Mouse (Mus musculus): ENCODE results near the gene E2f6. TPM values are rescaled to one million over a fixed set of nuclear protein-coding genes. Genes with fewer than 3 reads are reported as not detected.

Gene E2f6
- total RNA-seq, 1 experiment from 2014 or later, result 39.1 TPM

DNA sequence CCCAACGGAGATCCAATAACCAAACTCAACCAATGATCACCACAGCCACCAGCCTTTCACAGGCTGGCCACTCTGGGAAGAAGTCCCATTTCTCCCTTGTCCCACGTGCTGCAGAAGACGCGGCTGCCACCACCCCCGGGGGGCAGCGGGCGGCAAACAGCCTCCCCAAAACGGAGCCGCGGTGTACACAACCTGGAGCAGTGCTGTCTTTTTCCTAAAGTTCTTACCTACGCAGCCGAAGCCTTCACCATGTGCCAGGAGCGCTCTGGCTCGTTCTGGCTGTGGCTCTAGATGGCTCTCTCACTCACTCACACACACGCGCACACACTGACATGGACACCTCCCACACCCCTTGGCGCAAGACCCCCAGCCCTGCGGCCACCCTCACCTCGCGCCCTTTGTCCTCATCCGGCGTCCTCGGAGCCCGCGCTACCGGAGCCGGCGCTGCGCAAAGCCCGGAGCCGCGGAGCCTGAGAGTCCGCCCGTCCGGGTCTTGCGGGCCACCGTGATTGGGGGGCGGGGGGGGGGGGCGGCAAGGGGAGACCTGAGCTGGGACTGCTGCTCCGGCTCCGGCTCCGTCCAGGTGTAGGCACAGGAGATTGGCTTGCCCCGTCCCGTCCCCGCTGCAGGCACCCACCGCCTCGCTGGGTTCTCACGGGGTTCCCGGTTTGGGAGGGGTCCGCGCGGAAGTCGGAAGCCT is 10.4 kb upstream of the E2f6 start, which contains the start of gene Greb1:
TSS of gene Greb1 (minus strand) at position 628 of the 700 bp plus-strand sequence.
- peak; percentile 52 for DNase-seq

DNA sequence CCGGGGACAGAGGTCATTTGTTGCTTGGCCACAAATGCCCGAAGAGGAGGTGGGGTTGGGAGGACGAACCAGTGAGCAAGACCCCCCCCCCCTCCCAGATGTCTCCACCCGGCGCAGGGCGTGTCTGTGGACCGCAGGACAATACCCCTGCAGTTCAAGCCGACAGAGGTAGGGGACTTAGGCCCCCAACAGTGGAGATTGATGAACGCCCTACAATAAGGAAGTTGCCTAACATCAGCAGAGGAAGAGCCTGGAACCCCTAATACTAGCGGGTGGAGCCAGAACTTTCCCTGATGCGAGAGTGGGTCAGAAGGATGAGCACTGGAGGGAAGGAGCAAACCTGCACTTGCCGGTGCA is 9.8 kb upstream of the E2f6 start:
- no peak for DNase-seq

DNA sequence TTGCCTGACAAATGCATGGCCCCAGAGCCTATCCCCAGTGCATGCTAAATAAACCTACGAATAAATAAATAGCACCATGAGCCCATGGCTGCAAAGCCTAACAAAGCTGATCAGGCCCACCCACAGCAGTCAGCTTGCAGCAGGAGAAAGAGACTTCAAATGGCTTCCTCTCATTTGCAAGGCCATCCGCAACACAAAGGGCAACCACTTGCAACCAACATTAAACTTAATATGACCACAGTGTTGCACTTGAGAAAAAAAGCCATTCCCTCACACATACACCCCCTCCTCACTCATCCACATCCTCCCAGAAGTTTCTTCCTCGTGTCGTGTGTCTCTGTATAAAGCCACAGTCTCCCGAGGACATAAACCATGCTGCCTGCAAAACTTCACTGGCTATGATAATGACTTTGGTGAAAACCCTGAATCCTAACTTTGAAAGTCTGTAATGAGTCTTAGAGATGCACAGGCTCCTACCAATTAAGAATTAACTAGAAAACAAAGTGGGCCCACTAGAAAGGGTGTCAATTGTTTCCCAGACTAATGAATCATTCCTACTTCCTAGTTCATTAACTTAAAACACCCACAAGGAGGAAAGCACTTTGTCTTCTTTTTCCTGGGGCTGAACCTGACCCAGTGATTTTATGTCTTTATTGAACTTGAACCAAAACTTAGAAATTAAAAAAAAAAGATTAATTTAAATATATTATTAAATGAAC is 7.4 kb upstream of the E2f6 start:
- DNase-seq, result no peak

DNA sequence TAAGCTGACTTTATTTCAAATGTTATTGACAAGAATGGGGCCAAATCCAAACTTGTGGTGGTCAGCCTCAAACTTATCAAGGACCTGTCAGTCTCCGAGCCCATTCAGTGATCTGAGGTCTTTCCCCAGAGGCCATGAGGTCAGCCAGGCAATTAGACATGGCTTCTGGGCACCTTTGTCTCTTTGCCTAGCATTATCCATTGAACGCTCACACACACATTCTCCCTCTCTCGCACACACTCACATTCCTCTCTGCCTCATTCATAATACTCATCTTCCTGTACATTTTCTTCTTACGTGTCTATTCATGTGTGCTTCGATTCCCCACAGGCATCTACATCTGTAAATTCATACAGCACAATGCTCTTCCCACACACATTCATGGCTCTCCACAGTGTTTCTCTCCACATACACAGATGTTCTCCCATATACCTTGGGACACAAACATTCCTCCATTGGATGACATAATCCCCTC is 6.8 kb upstream of the E2f6 start:
- no peak for DNase-seq

DNA sequence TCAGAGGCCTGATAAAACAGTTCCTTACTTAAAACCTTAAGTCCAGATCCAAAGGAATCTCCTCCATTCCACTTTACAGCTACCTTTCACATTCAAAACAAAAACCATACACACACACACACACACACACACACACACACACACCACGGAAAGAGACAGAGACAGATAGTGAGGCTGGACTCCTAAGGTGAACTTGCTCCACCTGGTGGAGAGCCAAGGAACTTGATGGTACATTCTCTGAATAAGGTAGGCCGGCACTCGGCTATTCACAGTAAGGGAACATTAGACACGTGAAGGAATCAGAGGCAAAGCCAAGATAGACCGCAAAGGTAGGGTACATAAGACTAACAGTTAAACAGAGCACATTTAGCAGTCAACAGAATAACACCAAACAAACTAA is 5.3 kb upstream of the E2f6 start:
- peak; percentile 79 for DNase-seq

DNA sequence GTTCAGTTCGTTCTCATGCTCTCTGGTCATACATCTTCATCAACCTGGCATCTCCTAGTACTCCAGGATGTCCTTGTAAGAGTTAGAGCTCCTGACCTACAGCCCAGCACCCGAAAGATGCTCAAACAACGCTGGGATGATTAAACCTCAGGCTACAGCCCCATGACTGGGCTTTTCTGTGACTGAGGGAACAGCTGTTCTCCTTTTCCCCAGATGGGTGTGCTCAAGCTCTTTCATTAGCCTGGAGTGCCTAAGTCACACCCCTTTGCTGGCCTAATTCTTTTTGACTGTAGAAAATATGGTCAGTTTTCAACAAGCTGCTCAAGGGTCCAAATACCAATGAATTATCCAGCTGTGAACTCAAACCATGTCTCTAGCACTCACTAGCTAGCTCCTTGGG is 2.7 kb upstream of the E2f6 start:
- no peak for DNase-seq

DNA sequence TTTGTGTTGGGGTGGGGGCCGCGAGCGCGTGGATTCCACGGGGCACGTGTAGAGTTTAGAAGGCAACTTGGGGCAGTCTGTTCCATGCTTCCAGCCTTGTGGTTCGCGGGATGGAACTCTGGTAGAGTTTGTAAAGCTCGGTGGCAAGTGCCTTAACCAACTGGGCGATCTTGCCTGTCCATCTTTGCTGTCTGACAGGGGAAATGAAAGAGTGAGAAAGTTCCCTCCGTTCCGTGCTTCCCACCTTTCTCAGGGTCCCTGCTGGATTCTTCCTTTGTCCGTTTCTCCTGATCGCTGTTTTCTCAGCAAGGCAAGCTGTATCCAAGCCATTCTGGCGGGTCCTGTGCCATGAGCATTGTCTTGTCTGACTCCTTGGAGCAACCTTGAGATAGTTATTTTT is 714 bp downstream of the E2f6 start:
- no peak for DNase-seq

DNA sequence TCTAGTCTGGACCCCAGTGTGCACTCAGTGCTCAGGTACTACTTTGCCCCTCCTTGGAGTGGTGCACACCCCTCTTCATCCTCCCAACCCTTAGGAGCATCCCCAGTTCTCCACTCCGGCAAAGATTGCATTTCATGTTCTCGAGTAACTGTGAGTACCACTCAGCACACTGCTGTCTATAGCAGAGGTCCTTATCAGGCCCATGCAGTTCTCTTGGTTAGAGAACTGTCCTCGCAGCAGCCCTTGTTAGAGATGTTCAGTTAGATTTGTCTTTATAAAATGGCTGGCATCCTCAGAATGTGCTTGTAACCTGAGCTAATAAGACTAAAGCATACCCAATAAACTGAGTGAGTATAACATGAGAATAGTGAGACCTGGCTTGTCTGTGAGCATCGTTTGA is 6.4 kb downstream of the E2f6 start:
- DNase-seq, result no peak

DNA sequence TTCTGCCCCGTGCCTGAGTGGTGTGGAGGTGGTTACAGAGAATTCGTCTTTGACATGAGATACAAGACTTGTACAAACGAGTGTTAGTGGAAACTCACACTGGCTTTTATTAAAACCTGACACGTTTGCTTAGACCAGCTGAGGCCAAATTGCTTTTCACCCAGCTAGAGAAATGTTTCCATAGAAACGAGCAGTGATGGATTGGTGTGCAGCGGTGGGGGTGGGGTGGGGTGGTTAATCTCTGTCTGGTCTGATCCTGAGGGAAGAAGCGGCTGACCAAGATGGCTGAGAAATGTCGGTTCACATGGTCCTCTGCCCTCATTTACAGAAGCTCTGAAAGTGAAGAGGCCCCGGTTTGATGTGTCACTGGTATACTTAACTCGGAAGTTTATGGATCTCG is 7.8 kb downstream of the E2f6 start:
- no peak for DNase-seq

DNA sequence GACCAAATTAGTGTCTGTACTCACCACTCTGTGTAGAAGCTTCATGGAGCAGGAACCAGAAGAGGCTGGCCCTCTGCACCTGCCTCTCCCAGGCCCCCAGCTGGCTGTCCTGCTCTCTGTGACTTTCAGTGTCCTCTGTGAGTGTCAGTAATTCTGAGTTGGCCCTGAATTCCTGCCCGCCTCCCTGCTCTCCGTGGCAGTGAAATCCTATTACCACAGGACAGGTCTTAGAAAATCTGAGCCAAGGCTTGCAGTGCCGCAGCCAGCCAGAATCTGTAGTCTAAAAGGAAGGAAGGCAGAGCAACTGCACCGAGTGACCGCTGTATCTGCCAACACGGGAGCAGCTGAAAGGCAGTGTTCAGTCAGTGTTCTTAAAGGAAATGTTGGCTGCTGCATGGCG is 10.0 kb downstream of the E2f6 start:
- DNase-seq, result no peak

DNA sequence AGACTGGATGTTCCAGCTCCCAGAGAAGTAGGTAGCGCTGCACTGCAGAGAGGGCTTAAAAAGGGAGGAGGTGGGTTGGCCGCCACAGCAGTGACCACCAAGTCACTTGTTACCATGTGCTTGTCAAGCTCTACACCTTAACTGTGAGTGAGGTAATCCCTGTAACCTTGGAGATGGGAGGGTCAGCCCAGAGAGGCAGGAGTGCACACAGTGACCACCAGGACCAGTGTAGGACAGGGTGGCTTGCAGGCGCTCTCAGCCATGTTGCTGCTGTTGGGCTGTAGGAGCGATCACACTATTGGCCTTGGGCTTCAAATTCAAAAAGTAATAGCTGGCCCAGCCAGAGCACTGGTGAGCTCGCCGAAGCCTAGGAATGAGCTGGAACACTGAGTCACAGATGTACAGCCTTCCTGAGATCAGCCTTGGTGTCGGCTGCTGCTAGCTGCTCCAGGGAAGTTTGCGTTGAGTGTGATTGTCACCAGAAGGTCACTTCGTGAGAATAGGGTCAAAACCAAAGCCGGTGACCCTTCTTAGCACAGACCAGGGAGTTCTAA is 11.5 kb downstream of the E2f6 start:
- peak; percentile 33 for DNase-seq

DNA sequence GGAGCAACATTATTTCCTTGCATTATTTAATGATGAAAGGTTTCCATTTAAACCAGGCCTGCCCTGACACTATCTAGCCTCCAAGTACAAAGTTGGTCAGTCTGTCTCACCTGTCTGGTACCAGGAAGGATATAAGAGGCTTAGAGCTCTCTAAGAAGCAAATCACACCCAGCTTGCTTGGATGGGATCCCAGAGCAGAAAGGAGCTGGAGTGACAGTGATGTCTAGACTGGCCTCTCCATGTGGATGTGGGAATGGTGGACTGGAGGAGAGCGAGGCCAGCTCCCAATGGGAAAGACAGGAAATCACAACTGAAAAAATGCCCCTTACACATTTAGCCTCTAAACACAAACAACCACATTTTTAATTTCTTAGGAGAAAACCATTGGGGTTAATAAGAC is 12.9 kb downstream of the E2f6 start:
- DNase-seq, result no peak

DNA sequence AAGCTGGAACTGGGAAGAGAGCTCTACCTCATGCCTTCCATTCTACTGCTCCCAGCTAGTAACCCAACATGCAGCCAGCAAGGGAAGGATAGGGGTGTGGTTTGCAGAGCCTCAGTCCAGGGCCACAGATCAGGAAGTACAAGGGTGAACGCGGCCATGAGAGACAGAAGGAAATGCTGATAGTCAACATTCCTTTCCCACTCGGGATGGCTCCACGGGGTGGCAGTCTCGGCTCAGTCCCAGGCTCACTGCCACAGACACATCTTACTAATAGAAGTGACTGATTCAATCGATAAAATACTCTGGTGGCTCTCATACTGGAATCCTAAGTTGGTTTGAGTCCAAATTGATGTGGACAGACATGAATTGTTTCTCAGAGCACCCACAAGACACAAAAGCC is 17.7 kb downstream of the E2f6 start:
- peak; percentile 64 for DNase-seq

DNA sequence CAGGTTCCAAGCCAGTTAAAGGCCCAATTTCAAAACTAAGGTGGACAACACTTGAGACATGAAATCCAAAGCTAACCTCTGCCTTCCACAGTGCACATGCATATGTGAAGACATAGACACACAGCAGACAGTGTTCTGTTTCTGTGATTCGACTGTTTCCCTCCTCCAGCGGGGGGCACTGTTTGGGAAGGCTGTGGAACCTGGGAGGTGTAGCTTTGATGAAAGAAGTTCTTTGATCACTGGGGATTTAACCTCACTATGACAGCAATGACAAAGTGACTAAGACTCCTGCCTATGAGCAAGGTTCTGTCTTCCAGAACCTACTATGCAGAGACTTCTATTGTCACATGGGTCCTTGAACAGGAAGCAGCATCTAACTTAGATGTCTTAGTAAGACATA is 19.0 kb downstream of the E2f6 start:
- DNase-seq, result peak; percentile 34

DNA sequence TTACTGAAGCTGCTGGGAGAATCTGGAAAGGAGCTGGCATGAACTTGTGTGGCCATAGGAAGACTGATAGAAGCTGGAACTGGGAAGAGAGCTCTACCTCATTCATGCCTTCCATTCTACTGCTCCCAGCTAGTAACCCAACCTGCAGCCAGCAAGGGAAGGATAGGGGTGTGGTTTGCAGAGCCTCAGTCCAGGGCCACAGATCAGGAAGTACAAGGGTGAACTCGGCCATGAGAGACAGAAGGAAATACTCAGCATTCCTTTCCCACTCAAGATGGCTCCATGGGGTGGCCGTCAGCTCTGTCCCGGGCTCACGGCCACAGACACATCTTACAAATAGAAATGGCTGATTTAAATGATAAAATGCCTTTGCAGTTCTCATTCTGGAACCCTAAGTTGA is 20.3 kb downstream of the E2f6 start:
- DNase-seq, result no peak

DNA sequence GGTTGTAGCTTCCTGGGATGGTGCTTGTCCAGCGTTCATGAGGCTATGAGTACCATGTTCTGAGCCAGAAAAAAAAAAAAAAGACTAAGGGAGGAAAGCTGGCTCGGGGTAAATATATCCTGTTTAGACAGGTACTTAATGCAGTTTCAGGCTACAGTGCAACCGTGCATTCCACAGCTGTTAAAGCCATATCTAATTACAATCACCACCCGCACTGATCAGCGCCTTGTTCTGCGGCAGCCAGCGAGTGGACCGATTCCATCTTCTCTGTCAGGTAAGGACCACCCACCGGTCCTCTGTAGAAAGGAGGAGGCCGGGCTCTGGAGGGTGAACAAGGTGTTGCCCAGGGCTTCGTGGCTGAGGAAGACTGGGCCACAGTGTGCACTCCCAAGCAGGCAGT is 23.9 kb downstream of the E2f6 start:
- DNase-seq, result no peak

DNA sequence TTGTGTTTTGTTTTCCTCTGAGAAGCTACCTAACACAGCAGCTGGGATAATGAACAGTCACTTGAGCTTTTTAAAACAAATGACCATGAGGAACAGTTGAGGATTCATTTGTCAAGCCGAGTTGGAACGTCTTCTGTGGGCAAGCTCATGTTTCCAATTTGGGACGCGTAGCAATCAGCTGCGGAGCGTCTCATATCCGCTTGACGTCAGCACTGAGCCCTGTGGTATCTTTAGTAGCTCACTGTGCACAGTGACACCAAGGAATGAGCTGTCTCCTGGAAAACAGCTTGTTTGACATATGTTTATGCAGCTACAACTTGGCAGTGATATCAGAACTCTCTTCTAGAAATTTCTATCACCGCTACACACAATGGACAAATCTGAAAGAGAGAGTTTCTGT is 25.4 kb downstream of the E2f6 start:
- DNase-seq, result peak; percentile 47

DNA sequence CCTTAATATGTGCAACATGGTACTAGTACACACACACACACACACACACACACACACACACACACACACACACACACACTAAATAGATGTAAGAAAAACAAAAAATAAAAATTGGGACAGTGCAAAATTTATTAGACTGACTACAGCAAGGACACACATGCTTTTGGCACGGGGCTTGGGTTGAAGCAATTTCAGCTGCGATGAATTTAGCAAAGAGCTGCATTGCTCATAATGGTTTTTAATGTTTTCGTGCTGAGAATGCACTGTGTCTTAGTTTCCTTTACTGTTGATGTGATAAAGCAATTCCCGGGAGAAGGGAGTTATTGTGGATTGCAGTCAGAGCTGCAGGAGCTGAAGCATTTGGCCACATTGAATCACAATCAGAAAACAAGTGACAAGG is 27.0 kb downstream of the E2f6 start:
- DNase-seq, result peak; percentile 65

DNA sequence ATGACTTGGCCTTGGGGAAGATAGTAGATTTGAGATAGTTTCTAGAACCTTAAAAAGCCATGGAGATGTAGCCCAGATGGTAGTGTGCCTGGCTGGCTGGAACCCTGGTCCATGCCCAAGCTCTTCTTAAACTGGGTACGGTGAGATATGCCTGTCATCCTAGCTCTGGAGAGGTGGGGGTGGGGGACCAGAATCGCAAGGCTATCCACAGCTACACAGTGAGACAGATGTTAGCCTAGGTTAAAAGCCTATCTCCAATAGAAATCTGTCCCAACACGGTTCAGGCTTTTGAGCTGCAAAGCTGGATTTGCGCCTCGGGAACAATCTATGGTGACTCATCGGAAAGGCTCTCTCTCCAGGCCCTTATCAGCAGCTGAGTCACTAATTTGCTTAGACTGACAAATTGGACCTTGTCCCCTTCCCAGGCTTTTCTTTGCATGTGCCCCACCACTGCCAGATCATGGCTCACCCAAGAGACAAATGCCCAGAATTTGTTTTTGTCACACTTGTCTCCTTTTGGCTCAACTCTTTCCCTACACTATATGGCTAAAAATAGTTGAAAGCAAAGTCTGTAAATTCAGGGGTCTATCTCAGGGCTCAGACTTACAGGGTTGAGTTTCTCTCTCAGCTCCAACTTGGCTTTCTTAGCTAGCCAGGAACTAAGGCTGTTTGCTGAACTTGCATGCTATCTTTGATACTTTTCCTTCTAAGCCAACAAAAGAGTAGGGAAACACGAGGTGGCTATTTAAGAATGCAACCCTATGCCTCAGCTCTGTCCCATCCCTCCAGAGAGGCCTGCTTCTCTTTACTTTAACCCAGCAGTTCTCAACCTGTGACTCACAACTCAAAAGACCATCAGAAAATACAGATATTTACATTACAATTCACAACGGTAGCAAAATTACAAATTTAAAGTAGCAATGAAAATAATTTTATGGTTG is 30.3 kb downstream of the E2f6 start:
- peak; percentile 52 for DNase-seq

DNA sequence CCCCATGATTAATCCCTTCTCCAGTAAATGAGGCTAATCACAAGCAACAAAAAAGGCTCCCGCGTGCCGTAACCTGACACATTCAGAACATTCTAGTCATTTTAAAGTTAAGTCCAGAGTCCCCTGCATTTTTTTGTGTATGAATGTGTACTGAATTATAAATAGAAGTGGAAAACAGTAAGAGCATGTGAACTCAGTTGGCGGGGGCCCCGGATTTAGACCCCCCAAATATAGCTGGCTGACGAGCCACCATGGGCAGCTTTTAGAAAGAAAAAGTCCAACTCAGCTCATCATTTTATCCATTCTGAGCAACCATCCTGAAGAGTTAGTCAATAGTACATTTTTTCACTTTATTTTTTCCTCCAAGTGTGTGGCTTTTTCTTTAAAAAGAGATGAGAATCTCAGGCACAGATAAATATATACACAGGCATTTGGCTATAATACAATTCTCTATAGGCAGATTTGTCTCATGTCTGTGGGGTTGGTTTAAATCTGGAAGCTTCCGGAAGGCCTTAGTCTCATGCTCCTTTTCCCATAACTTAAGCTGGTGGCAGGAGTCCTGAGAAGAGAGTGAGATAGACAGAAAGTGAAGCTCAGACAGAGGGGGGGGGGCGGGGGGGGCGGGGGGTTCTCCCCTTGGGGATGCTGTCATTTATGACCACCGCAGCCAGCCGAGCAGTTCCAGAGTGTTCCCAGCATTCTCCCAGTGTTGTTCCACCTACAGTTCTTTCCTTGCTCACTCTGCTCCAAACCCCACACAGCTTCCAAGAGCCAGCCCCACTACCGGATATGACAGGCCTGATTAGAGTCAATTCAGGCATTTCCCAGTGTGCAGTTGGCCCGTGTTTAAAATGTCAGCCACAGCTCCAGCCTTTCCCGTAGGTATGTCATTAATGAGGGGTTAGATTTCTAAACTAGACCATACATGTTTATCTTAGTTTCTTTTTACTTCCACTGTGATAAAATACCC is 34.1 kb downstream of the E2f6 start:
- DNase-seq, result no peak

DNA sequence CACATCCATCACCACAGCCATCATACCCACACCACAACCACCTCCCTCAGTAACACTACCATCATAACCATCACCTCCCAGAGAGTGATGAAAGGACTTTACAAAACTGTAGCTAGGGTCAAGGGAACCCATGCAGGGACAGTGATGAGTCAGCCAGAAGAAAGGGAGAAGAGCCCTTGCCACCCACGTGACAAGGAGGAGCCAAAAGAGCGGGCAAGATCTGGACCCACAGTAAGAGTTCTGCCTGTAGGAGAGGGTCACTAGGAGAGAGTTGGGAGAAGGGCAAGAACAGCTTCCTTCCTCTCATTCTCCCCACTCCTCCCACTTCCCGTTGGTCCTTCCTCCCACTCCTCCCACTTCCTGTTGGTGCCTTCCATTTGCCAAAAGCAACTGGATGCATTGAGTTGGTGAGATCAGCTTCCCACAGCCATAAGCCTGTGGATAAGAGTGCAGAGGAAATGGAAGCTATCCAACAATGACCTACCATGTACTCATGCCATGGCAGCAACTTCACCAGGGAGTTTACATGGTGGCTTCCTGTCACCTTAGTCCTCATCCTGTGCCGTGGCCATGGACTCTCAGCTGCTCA is 36.5 kb downstream of the E2f6 start:
- DNase-seq, result no peak
